Mouse (Mus musculus) kidney, postnatal 10 days (tissue): ENCODE measurements around the gene Ccdc137.

Experiments
- DNase-seq: peaks from one replicate; pipeline ENCODE4 v3.0.0; 2021; ENCODE audit warnings: mixed read lengths

Ccdc137 gene

DNA sequence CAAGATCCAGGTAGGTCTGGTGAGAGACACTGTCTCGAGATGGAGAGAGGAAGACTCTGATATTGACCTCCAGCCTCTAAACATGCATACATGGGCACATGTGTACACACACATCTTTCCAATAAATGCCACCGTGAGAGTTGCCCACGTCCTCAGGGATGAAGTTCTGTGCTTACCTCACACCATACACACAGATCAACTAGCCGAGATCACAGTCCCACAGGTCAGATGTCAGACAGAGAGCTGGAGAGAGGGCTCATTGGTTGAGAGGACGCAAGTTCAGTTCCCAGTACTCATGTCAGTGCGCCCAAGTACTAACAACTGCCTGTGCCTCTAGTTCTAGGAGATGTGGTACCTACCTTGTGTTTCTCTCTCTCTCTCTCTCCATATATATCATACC is 43.1 kb downstream of the Ccdc137 start:
- no peak for DNase-seq

DNA sequence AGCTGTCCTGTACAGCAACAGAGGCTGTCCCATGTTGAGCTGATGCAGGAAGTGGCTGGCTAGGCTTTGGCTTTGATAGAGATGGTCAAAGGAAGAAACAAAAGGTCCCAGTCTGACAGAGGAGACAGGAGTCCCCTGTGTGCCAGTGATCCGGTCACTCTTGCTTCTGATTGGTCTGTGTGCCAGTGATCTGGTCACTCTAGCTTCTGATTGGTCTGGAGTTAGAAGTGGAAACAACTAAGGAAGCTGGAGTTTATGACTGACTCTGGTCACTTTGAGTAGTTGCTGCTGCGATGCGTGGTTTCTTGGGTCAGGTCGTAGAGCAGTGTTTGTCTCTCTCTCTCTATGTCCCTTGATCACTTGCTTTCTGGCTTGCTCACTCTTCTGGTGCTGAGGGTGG is 43.8 kb downstream of the Ccdc137 start:
- no peak for DNase-seq

- DNase-seq, result no peak
Measured at GRCm38 (mm10) chr11:120505661-120506060, 47.7 kb downstream of the Ccdc137 start.

GRCm38 (mm10) chr11:120506899-120507298 is 49.0 kb downstream of the Ccdc137 start:
- peak; percentile 58 for DNase-seq

DNA sequence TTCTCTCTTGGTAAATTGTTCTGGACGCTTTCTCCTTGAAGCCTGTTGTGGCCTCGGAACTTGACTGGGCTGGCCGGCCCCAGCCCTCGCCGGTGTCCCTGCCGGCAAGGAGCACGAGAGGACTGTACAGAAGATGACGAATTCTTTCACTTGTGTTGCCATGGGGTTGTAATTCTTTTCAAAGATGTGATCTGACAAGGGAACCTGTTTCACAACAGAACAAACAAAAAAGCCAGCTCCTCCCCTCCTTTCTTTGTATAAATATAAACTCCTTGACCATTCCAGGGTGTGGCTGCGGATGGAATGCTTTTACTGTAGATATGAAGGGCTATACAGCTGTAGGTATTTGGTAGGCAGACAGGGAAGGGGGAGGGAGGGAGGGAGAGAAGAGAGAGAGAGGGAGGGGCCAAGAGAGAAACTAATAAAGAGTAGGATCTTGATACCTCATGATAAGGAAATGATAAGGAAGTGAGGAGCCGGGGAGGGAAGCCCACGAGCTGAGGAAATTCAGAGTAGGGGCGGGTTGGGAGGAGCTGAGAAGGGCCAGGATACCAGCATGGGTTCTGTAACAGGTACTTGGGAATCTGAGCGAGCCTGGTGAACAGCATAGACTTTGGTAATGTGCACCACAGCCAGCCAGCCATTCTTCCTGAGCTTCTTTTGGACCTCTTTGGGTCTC is 49.8 kb downstream of the Ccdc137 start:
- DNase-seq, result no peak

- no peak for DNase-seq
Measured at GRCm38 (mm10) chr11:120508290-120508870, 50.5 kb downstream of the Ccdc137 start.

DNA sequence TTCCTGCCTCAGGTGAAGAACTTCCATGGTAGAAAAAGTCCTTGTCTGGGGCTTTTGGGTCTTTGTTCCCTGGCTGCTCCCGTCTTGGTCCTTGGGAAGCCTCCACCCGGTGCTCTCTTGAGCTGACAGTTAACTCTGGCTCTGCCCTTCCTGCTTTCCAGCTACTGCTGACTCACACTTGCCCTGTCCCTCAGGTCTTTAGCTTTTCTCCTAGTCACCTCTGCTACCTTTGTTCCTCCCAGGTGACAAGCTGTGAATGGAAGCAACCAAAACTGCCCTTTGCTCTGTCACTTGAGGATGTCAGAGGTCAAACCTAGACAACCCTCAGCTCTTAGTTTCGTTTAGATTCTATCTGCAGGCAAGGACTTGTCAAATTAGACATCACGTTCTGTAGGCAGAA is 52.0 kb downstream of the Ccdc137 start:
- no peak for DNase-seq

GRCm38 (mm10) chr11:120510375-120511030 is 52.6 kb downstream of the Ccdc137 start:
- no peak for DNase-seq

DNA sequence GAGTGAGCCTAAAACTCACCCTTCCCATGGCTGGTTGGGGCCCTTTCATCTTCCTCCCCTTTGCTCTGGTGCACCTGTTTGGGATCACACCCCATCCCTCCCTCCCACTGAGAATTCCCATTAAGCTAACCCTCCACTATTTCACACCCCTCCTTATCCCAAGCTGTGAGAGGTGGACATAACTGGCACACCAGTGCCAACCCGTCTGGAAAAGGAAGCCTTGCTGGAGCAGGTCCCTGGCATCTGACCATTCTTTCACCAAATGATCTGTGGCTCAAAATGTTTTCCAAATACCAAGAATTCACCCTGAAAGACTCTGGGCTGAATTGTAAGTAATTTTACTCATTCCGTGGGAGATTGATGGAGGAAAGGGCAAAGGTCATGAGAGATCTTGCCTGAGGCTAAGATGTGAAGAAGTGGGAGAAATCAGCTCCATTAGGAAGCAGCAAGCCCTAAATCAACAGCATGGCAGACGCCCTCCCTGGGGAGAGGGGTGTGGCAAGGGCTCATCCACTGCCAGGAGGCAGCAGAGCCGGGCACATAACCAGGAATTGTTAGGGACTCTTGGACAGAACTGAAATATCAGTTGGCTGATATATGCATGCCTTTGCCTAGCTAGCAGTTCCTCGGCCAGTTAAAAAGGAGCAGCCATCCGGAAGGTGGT is 55.0 kb downstream of the Ccdc137 start:
- DNase-seq, result no peak
